Mouse (Mus musculus): ENCODE data around the gene Rpl31. TPM values are rescaled to one million over a fixed set of nuclear protein-coding genes. Genes with fewer than 3 reads are reported as not detected.

Gene Rpl31
- total RNA-seq (2021) = 100 to 1,000 TPM; 449 to 504 TPM

GRCm38 (mm10) chr1:39367601-39368266 is at the start of gene Rpl31:
TSS of gene Rpl31 (plus strand) at chr1:39367842.
- peak; percentile 97 to 99 for DNase-seq (ENCODE audit: low spot score in 2 of 2)
- intact Hi-C loops (cut with DNase I) = loop anchor here (5.0 kb wide), 1 partner anchor 365 kb away; no protein-coding TSS in a partner anchor

- peak in 1 of 2 experiments; percentile 62 for DNase-seq (ENCODE audit: low spot score in 2 of 2)
- intact Hi-C loops (cut with DNase I) = loop anchor here (10.0 kb wide), 1 partner anchor 223 kb away; no protein-coding TSS in a partner anchor
Measured at GRCm38 (mm10) chr1:39317935-39318334, 49.7 kb upstream of the Rpl31 start.

DNA sequence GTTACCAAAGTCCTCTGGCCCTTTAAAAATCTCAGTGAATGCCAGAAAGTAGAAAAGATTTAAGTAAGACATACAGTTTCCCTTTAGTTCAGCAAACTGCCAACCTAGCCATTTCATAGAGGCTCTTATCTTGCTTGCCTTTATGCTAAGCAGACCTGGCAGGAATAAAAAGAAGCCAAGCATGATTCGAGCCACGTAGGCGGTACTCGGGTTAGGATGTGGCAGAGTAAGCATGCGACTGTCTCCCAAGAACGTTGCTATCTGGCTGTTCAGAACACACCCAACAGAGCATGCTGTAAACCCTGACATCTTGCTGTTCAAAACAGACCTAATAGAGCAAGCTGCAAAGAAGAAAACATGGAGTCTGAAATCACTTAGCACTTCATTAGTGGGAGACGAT is 48.8 kb upstream of the Rpl31 start:
- peak in 1 of 2 experiments; percentile 90 for DNase-seq (ENCODE audit: low spot score in 2 of 2)
- intact Hi-C loops (cut with DNase I) = loop anchor here (10.0 kb wide), 1 partner anchor 224 kb away; no protein-coding TSS in a partner anchor

DNA sequence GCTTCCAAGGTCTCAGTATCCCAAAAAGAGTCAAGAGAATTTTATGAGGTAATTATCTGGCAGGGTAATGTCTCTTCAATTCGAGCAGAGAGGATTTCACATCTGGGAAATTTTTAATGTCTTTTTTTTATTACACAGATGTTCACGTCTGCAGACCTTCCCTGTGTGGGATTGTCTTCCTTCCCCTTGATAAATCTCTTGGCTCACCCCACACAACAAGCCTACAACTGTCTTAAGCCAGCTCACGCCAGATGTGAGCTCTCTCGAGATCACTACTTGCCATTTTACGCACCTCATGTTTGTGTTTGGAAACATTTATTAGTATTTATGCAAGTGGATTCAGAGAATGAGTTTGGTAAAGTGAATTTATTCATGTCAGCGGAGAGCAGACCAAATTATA is 45.7 kb upstream of the Rpl31 start:
- intact Hi-C loops (cut with DNase I) = no loop called here
- DNase-seq (ENCODE audit: low spot score in 2 of 2) = no peak

GRCm38 (mm10) chr1:39325228-39325627 is 42.4 kb upstream of the Rpl31 start:
- intact Hi-C loops (cut with DNase I) = no loop called here
- no peak for DNase-seq (ENCODE audit: low spot score in 2 of 2)

DNA sequence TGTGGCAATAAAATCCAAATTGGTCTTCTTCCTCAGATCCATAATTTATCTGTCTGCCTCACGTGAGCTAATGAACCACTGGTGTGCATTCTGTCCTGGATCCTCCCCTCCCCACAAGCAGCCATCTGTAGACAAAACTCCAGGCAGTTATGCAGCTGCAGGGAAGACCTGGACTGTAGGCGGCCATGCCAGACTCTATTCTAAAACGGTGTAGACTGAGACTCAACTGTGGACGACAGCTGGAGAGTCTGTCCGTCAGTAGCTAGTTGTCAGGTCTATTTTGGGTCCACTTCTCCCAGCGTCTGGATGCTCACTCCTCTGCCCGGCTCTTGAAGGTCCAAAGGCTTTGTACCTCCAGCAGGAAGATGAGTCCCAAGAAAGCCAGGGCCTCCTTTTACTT is 40.1 kb upstream of the Rpl31 start:
- intact Hi-C loops (cut with DNase I) = no loop called here
- peak in 1 of 2 experiments; percentile 75 for DNase-seq (ENCODE audit: low spot score in 2 of 2)

DNA sequence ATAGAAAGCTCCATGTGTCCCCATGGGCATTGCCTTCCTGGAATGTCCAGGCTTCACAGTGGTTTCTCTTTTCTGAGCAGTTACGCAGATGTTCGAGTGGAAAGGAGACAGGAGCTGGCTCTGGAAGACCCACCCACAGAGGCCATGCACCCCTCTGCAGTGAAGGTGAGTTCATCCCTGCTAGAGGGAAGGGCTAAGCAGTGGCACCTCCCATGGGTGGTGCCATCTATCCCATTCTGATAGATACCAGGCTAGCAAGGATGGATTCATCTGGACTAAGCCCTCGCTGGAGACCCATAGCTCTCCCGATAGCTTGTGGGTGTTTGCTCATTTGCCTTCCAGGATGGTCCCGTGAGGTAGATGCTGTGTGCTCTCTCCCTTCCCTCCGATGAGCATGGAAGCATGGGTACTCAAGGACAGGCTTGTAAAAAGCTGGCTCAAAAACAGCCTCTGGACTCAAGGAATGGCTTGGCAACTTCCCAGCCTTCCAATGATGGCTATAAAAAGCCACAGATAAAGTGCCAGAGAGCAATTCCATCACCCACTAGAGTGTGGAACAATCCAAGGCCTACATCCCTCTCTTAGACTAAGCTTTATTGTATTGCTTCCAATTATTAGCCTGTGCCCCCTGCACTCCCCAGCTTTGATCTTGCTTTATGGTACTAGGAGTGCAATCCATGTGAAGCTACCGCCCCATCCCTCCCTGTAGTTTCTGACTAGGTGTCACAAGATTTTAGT is 36.6 kb upstream of the Rpl31 start:
- intact Hi-C loops (cut with DNase I) = no loop called here
- no peak for DNase-seq (ENCODE audit: low spot score in 2 of 2)

- intact Hi-C loops (cut with DNase I) = no loop called here
- no peak for DNase-seq (ENCODE audit: low spot score in 2 of 2)
Measured at GRCm38 (mm10) chr1:39332456-39332855, 35.2 kb upstream of the Rpl31 start.

GRCm38 (mm10) chr1:39335561-39336196 is 32.0 kb upstream of the Rpl31 start:
- intact Hi-C loops (cut with DNase I) = loop anchor here (5.0 kb wide), 2 partner anchors 143 to 238 kb away; partner anchors contain the start of gene Npas2
- DNase-seq (ENCODE audit: low spot score in 2 of 2) = no peak

DNA sequence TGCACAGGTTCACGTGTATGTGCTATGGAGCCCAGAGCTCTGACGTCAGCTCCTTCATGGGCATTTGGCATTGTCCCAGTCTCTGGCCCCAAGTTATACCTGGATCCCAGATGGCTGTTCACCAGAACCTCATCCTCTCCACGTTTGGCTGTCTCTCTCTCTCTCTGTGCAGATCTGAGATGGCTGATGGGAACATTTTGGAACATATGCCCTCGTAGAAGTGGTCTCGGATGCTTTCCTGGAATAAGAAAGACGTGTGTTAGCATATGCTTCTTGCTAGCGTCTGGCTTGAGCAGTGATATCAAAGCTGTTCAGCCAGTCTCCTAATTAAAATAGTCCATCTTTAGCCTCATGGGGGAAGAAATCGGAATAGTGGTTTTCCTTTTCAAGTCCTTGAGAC is 30.9 kb upstream of the Rpl31 start:
- peak in 1 of 2 experiments; percentile 45 for DNase-seq (ENCODE audit: low spot score in 2 of 2)
- intact Hi-C loops (cut with DNase I) = loop anchor here (5.0 kb wide), 2 partner anchors 144 to 239 kb away; partner anchors contain the start of gene Npas2

DNA sequence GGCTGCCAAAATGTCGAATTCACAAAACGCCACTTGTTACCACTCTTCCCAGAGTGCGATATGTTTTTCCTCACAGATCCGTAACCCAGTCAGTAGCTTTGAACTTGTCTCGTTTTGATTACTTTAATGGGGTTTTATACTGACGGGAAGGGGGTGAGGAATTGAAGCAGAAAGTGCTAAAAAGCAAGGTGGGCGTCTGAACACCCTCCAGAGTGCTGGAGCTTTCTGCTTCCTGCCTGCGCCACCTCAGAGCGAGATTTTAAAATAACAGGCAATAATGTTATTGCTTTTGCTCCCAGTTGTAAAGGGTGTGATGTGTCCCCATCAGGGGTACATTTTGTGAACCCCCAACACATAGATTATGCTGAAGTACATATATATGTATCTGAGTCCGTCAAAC is 28.8 kb upstream of the Rpl31 start:
- DNase-seq (ENCODE audit: low spot score in 2 of 2) = peak in 1 of 2 experiments; percentile 54
- intact Hi-C loops (cut with DNase I) = loop anchor here (5.0 kb wide), 2 partner anchors 147 to 242 kb away; partner anchors contain the start of gene Npas2

- intact Hi-C loops (cut with DNase I) = loop anchor here (5.0 kb wide), 2 partner anchors 147 to 242 kb away; partner anchors contain the start of gene Npas2
- DNase-seq (ENCODE audit: low spot score in 2 of 2) = peak in 1 of 2 experiments; percentile 43
Measured at GRCm38 (mm10) chr1:39339455-39339854, 28.2 kb upstream of the Rpl31 start.

DNA sequence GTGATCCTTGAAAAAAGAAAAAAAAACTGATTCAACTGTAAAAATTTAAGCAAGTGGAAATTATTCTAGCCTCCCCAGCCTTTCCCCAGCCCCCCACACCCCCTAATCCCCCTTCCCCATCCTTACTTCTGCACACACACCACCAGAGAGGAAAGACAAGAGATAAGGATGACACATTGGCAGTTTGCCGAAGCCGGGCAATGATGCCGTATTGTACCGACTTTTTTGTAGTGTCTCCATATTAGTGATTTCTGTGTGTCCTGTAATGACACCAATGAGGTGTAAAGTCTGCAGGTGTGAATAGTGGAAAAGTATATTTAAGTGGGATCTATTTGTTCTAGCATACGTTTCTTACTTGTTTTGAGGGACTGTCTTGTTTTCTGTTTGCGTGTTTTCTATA is 27.5 kb upstream of the Rpl31 start:
- no peak for DNase-seq (ENCODE audit: low spot score in 2 of 2)
- intact Hi-C loops (cut with DNase I) = loop anchor here (2.0 kb wide), 2 partner anchors 329 to 339 kb away; no protein-coding TSS in a partner anchor

- intact Hi-C loops (cut with DNase I) = loop anchor here (2.0 kb wide), 2 partner anchors 330 to 340 kb away; no protein-coding TSS in a partner anchor
- peak; percentile 54 to 73 for DNase-seq (ENCODE audit: low spot score in 2 of 2)
Measured at GRCm38 (mm10) chr1:39340647-39341046, 27.0 kb upstream of the Rpl31 start.

GRCm38 (mm10) chr1:39341807-39342206 is 25.8 kb upstream of the Rpl31 start:
- intact Hi-C loops (cut with DNase I) = loop anchor here (2.0 kb wide), 2 partner anchors 331 to 341 kb away; no protein-coding TSS in a partner anchor
- no peak for DNase-seq (ENCODE audit: low spot score in 2 of 2)

DNA sequence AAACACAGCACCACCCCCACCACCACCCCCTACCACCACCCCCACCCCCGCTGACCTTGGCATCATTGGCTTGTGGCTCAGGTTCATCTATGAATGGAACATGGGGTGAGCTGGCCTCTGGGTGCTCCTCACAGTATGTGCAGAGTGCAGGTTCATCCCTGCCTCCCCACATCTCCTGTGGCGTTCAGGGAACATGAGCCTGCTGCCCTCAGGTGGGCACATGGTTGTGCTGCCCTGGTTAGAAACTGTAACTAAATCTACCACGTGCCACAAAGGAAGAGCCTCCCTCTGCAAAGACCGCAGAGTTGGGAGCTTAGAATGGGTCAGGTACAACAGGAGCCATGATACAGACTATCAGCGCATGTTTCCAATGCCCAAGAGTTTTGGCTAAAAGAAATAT is 24.4 kb upstream of the Rpl31 start:
- intact Hi-C loops (cut with DNase I) = no loop called here
- no peak for DNase-seq (ENCODE audit: low spot score in 2 of 2)

GRCm38 (mm10) chr1:39344981-39345600 is 22.6 kb upstream of the Rpl31 start:
- intact Hi-C loops (cut with DNase I) = no loop called here
- DNase-seq (ENCODE audit: low spot score in 2 of 2) = peak in 1 of 2 experiments; percentile 22

DNA sequence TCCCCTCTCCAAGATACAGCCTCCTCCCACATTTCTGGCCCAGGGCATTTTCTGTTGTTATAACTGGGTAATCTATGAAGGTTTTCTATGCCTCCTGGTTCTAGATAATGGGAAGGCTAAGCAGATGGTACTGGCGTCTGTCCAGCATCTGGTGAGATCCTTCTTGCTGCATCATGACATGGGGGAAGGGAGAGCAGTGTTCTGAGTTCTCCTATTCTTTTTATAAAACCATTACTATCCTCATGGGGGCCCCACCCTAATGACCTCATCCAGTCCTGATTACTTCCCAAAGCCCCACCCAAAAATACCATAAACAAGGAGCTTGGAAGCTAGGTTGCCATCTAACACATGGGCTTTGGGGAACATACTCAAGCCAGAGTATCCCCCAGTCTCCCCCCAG is 18.6 kb upstream of the Rpl31 start:
- intact Hi-C loops (cut with DNase I) = no loop called here

DNA sequence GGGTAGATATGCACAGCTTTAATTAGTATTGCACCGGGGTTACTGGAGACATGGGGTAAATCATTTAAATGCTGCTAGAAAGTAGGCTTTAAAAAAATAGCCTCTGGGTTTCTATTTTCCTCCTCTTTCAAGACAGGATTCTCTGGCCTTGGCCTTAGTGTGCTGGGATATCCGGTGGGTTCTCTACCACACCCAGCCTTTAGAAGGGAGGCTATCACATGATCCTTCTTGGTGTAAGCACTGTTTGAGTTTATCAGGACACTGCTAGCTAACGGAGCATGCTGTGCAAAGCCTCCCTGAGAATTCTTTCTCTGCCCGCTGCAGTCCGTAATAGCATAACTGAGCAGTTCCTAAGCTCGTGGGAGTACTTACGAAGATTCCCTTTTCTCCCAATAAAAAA is 18.2 kb upstream of the Rpl31 start:
- intact Hi-C loops (cut with DNase I) = no loop called here
- DNase-seq (ENCODE audit: low spot score in 2 of 2) = no peak

More for the DNA sequence above, 18.6 kb upstream of the Rpl31 start:
- DNase-seq (ENCODE audit: low spot score in 2 of 2) = peak; percentile 52 to 68
